Mouse (Mus musculus) frontal cortex, adult (tissue): ENCODE data around the gene Rcor2.
A peak's percentile ranks its signal among the peaks of the same experiment; 100 is the strongest.

Experiments used
- ATAC-seq: cut with Nextera tagmentation; 2 replicates; pipeline ENCODE4 v1.9.2; 2017; ENCODE audit warnings: mild to moderate bottlenecking, moderate library complexity, mixed read lengths; ENCODE audit not compliant: low TSS enrichment

Rcor2 gene

DNA sequence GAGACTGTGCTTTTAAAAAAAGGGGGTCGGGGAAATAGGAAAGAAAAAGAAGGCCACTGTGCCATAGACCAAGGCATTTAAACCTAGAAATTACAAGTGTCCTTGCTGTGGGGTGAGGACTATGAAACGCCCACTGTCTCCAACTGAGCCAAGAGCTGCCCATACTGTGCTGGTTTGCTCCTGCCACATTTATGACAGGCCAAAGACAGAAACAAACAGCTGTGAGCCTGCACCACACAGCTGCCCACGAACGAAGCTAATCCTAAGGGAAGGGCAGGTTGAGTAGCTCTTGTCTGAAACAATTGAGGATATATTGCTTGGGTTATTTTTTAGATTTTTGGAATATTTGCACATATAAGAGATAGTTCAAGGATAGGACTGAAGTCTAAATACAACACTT lies 49.7 kb downstream of the Rcor2 start:
- ATAC-seq = peak; percentile 60

DNA sequence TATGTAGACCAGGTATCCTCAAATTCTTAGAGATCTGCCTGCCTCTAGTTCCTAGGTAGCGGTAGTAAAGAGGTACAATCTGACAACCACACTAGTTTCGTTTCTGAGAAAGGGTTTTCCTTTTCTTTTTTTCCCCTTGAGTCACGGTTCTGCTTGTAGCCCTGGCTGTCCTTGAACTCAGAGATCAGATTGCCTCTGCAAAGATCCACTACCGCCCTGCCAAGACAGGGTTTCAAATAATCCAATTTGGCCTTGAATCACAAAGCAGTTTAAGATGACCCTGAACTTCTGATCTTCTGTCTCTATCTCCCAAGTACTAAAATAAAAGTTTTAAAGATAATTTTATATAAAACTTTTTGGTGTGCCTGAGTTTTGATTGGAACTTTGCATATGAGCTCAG lies 50.6 kb downstream of the Rcor2 start:
- no peak for ATAC-seq

DNA sequence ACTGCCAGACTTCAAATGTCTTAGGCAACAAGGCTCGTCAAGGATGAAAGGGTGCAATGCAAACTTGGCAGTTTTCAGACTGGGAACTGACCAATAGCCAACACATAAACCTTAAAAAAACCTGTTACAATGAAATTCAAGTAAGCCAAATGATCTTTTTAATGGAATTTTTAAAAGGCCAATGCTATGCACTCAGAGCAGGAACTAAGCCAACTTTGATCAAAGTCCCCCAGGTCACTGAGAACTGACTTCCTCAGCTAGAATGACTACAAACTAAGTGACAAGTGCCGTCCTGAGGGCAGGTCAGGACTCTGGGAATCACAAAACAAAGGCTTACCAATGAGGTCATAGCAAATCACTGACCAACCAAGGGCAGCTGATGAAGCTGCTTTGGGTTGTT lies 53.1 kb downstream of the Rcor2 start:
- ATAC-seq = no peak

DNA sequence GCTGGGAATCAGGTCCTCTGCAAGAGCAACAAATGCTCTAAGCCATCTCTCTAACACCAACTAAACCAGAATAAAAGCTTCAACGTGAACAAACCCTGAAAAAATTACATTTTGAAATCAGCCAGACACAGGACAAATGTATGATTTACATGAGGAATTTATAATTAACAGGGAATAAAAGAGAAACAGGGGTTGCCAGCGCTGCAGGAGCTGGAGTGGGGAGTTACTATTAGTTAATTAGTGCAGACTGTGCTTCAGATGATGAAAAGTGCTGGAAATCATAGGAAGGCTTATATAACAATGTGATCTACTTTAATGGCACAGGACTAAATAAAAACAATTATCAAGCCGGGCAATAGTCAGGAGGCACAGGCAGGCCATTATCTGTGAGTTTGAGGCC lies 54.3 kb downstream of the Rcor2 start:
- ATAC-seq = no peak
